ENCODE assay signal across 8 mouse cellular contexts in genomic region chr9:48161505-48162192, GRCm38 (mm10). TPM values are rescaled to one million over a fixed set of nuclear protein-coding genes. Genes with fewer than 3 reads are reported as not detected.
DNase-seq lines count a peak whose midpoint lies in the region; ATAC-seq and TF ChIP-seq lines count a peak whose summit lies in the region.

Nxpe4 (plus strand) TSS chr9:48162023.

- peak within 1 kb of the TSS; percentile 58 for H3K4me2 ChIP-seq in embryonic facial prominence, embryonic 14.5 days (ENCODE audit: low read depth, low read length)
- H3K4me2 ChIP-seq in kidney, embryonic 14.5 days (replicated peaks; ENCODE audit: low read depth, low read length) = peak within 1 kb of the TSS; percentile 60
- peak within 1 kb of the TSS; percentile 70 for H3K4me2 ChIP-seq in limb, embryonic 13.5 days (replicated peaks)
- H3K4me2 ChIP-seq in midbrain, embryonic 14.5 days (ENCODE audit: low read length) = peak within 1 kb of the TSS; percentile 44
- H3K4me2 ChIP-seq in stomach, postnatal 0 days (replicated peaks; ENCODE audit: low read depth) = peak within 1 kb of the TSS; percentile 41

- H3K27me3 ChIP-seq in embryonic facial prominence, embryonic 14.5 days (replicated peaks; ENCODE audit: control insufficient read depth, insufficient read depth, low read length) = no peaks in the 10 kb centered on the region
- no peaks in the 10 kb centered on the region for H3K27me3 ChIP-seq in kidney, embryonic 14.5 days (ENCODE audit: control insufficient read depth, insufficient read depth, low read length)
- H3K27me3 ChIP-seq in limb, embryonic 13.5 days = no peaks in the 10 kb centered on the region
- H3K27me3 ChIP-seq in midbrain, embryonic 14.5 days (ENCODE audit: control insufficient read depth, insufficient read depth, low read length) = no peaks in the 10 kb centered on the region
- H3K27me3 ChIP-seq in stomach, postnatal 0 days (ENCODE audit: control insufficient read depth, insufficient read depth, low read length) = no peaks in the 10 kb centered on the region

- TF ChIP-seq CTCF in bone marrow macrophage, adult 2 months (IDR thresholded peaks at IDR 0.05; ENCODE audit: low read depth, low read length) = no peak
- peak; percentile 64 for TF ChIP-seq CTCF in stomach, postnatal 0 days (IDR thresholded peaks at IDR 0.05; ENCODE audit: low read depth)

- 28% methylated on average over 12 of the region's 12 CpGs for WGBS in embryonic facial prominence, embryonic 14.5 days
- WGBS in kidney, embryonic 14.5 days = 26% methylated on average over 12 of the region's 12 CpGs
- 33% methylated on average over 12 of the region's 12 CpGs for WGBS in limb, embryonic 13.5 days
- 29% methylated on average over 12 of the region's 12 CpGs for WGBS in midbrain, embryonic 14.5 days
- WGBS in stomach, postnatal 0 days = 30% methylated on average over 12 of the region's 12 CpGs

- 0 out of 2 replicates have a peak, but pooled peaks cover 3% of the 10 kb centered on the region for H3K36me3 ChIP-seq in embryonic facial prominence, embryonic 14.5 days (ENCODE audit: control insufficient read depth, insufficient read depth, low read length)
- no peaks in the 10 kb centered on the region for H3K36me3 ChIP-seq in kidney, embryonic 14.5 days (ENCODE audit: control insufficient read depth, insufficient read depth, low read length)
- no peaks in the 10 kb centered on the region for H3K36me3 ChIP-seq in limb, embryonic 13.5 days
- H3K36me3 ChIP-seq in midbrain, embryonic 14.5 days (ENCODE audit: control insufficient read depth, insufficient read depth, low read length) = no peaks in the 10 kb centered on the region
- H3K36me3 ChIP-seq in stomach, postnatal 0 days (ENCODE audit: control insufficient read depth, insufficient read depth, low read length) = no peaks in the 10 kb centered on the region

- no peak within 1 kb of the TSS for H3K27ac ChIP-seq in bone marrow macrophage, adult 2 months (ENCODE audit: insufficient read depth, low read depth, low read length)
- H3K27ac ChIP-seq in embryonic facial prominence, embryonic 14.5 days (replicated peaks; ENCODE audit: low read depth, low read length) = no peak within 1 kb of the TSS
- no peak within 1 kb of the TSS for H3K27ac ChIP-seq in kidney, embryonic 14.5 days (ENCODE audit: low read depth, low read length)
- no peak within 1 kb of the TSS for H3K27ac ChIP-seq in limb, embryonic 13.5 days
- H3K27ac ChIP-seq in midbrain, embryonic 14.5 days (replicated peaks; ENCODE audit: low read depth, low read length) = no peak within 1 kb of the TSS
- H3K27ac ChIP-seq in stomach, postnatal 0 days (replicated peaks) = no peak within 1 kb of the TSS

- TF ChIP-seq POLR2A in bone marrow macrophage, adult 2 months (IDR thresholded peaks at IDR 0.05; ENCODE audit: borderline replicate concordance, low read depth, low read length) = no peak

- H3K9ac ChIP-seq in embryonic facial prominence, embryonic 14.5 days (ENCODE audit: low read depth, low read length) = peak within 1 kb of the TSS; percentile 52
- H3K9ac ChIP-seq in kidney, embryonic 14.5 days (ENCODE audit: low read depth, low read length) = peak within 1 kb of the TSS; percentile 42; the same call in 1 of the 2 replicates
- peak within 1 kb of the TSS; percentile 59 for H3K9ac ChIP-seq in limb, embryonic 13.5 days
- H3K9ac ChIP-seq in midbrain, embryonic 14.5 days (replicated peaks; ENCODE audit: low read length) = peak within 1 kb of the TSS; percentile 34; the same call in 1 of the 2 replicates
- H3K9ac ChIP-seq in stomach, postnatal 0 days (ENCODE audit: low read length) = 0 out of 2 replicates have a peak within 1 kb of the TSS, but pooled peaks have one; percentile 35

- peak; percentile 94 for DNase-seq in 3T3-L1 (ENCODE audit: low read depth, low spot score)
- DNase-seq in embryonic facial prominence, embryonic 14.5 days (ENCODE audit: low spot score) = peak; percentile 92
- peak; percentile 44 to 55 for DNase-seq in heart, adult 9 months (ENCODE audit: low spot score in 2 of 2)
- DNase-seq in midbrain, embryonic 14.5 days = peak; percentile 94
- DNase-seq in stomach, postnatal 0 days (ENCODE audit: low spot score) = peak; percentile 53

- no peaks in the 10 kb centered on the region for H3K9me3 ChIP-seq in embryonic facial prominence, embryonic 14.5 days (ENCODE audit: control insufficient read depth, low read length)
- no peaks in the 10 kb centered on the region for H3K9me3 ChIP-seq in kidney, embryonic 14.5 days (ENCODE audit: control insufficient read depth, low read length)
- H3K9me3 ChIP-seq in limb, embryonic 13.5 days = no peaks in the 10 kb centered on the region
- H3K9me3 ChIP-seq in midbrain, embryonic 14.5 days (ENCODE audit: control insufficient read depth, low read length) = no peaks in the 10 kb centered on the region
- H3K9me3 ChIP-seq in stomach, postnatal 0 days (ENCODE audit: control insufficient read depth, low read length) = no peaks in the 10 kb centered on the region

- H3K4me3 ChIP-seq in bone marrow macrophage, adult 2 months (ENCODE audit: insufficient read depth, low read length) = peak within 1 kb of the TSS; percentile 81
- H3K4me3 ChIP-seq in embryonic facial prominence, embryonic 14.5 days (ENCODE audit: low read depth, low read length) = peak within 1 kb of the TSS; percentile 40
- peak within 1 kb of the TSS; percentile 45 for H3K4me3 ChIP-seq in kidney, embryonic 14.5 days (ENCODE audit: low read length)
- H3K4me3 ChIP-seq in limb, embryonic 13.5 days = peak within 1 kb of the TSS; percentile 53
- peak within 1 kb of the TSS; percentile 44 for H3K4me3 ChIP-seq in midbrain, embryonic 14.5 days (replicated peaks; ENCODE audit: low read depth, low read length)
- peak within 1 kb of the TSS; percentile 41 for H3K4me3 ChIP-seq in stomach, postnatal 0 days (ENCODE audit: low read depth, low read length)

- peaks cover 6% of the 10 kb centered on the region for H3K4me1 ChIP-seq in bone marrow macrophage, adult 2 months (ENCODE audit: control insufficient read depth, insufficient read depth, low read length)
- no peaks in the 10 kb centered on the region; the same call in 1 of the 2 replicates for H3K4me1 ChIP-seq in embryonic facial prominence, embryonic 14.5 days (ENCODE audit: control insufficient read depth, insufficient read depth, low read length)
- H3K4me1 ChIP-seq in kidney, embryonic 14.5 days (ENCODE audit: control insufficient read depth, insufficient read depth, low read length) = peaks cover 11% of the 10 kb centered on the region
- H3K4me1 ChIP-seq in limb, embryonic 13.5 days = peaks cover 12% of the 10 kb centered on the region
- H3K4me1 ChIP-seq in midbrain, embryonic 14.5 days (ENCODE audit: control insufficient read depth, insufficient read depth, low read length) = peaks cover 8% of the 10 kb centered on the region
- no peaks in the 10 kb centered on the region for H3K4me1 ChIP-seq in stomach, postnatal 0 days (replicated peaks; ENCODE audit: control insufficient read depth, insufficient read depth)

- ATAC-seq in embryonic facial prominence, embryonic 14.5 days (ENCODE audit: low read depth) = peak; percentile 84
- peak; percentile 82 for ATAC-seq in kidney, embryonic 14.5 days (ENCODE audit: low FRiP score, low TSS enrichment)
- ATAC-seq in limb, embryonic 13.5 days (ENCODE audit: low FRiP score, low read depth) = peak; percentile 59; the same call in 1 of the 2 replicates
- peak; percentile 69; the same call in 1 of the 2 replicates for ATAC-seq in midbrain, embryonic 14.5 days (ENCODE audit: low FRiP score, low TSS enrichment)
- ATAC-seq in stomach, postnatal 0 days (ENCODE audit: low FRiP score, low TSS enrichment) = no peak

- TF ChIP-seq EP300 in stomach, postnatal 0 days (optimal IDR thresholded peaks at IDR 0.05) = no peak

RNA-seq across cellular contexts. Expression of gene Nxpe4, which starts in this region (rescaled TPM):
- 13.2 and 13.5 TPM in 2 replicates for polyA plus RNA-seq in bone marrow macrophage, adult 2 months (2012; ENCODE audit: insufficient read depth, insufficient read length, missing spikeins)
- polyA plus RNA-seq in embryonic facial prominence, embryonic 14.5 days (2014; fragmentation: Nextera tagmentation; extraction: Ambion mirVana) = 7.4 and 8.1 TPM in 2 replicates
- polyA plus RNA-seq in kidney, embryonic 14.5 days (2014; fragmentation: Nextera tagmentation; extraction: Ambion mirVana) = 6.3 and 7.8 TPM in 2 replicates
- 7.7 and 9.2 TPM in 2 replicates for polyA plus RNA-seq in limb, embryonic 13.5 days (2015; fragmentation: Nextera tagmentation; extraction: Ambion mirVana)
- polyA plus RNA-seq in midbrain, embryonic 14.5 days (2014; fragmentation: Nextera tagmentation; extraction: Ambion mirVana) = 5.8 and 8.0 TPM in 2 replicates
- polyA plus RNA-seq in stomach, postnatal 0 days (2015; fragmentation: Nextera tagmentation; extraction: Ambion mirVana) = 3.5 and 3.6 TPM in 2 replicates
